Mouse (Mus musculus) olfactory bulb, adult 2 months (tissue): ENCODE results near the gene Col12a1.

ENCODE experiments used
- CTCF ChIP-seq: fragments of 200-500 bp; IDR thresholded peaks from 2 replicates; pipeline ENCODE4 v1.5.1; 2012; ENCODE audit warnings: low read depth, mild to moderate bottlenecking, low read length, moderate library complexity; ENCODE audit not compliant: insufficient read depth
- POLR2A ChIP-seq: fragments of 200-500 bp; IDR thresholded peaks from 2 replicates; pipeline ENCODE4 v1.6.1; 2012; ENCODE audit warnings: mild to moderate bottlenecking, low read depth, low read length, moderate library complexity; ENCODE audit not compliant: insufficient read depth

DNA sequence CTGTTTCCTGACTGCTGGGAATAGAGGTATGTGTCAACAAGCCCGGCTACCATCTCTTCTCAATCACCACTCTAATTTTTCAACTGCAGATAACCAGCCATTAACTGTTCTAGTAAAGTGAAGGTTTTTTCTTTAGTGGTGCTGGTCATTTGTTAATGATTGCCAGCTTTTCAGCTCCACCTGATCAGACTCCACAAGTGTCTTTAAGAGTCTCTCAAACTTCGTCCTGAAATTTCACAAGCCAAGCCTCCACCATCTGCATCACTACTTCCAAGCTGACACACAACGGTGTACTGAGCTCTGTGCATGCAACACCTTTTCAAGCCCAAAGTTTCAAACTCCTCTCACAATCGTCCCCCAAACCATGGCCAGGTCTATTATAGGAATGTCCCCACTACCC, 46.7 kb upstream of the Col12a1 start:
- TF ChIP-seq POLR2A (no peak), CTCF (no peak)
